Mouse (Mus musculus) embryonic facial prominence, embryonic 11.5 days (tissue): ENCODE data around the gene Lysmd2. TPM values are rescaled to one million over a fixed set of nuclear protein-coding genes. Genes with fewer than 3 reads are reported as not detected.
"Not testable (repeated sequence)": the region's sequence is repeated elsewhere in the genome, so short reads cannot be mapped to it uniquely, and the experiment has no call there.

Experiments
- ATAC-seq: fragments of 200-750 bp; cut with Nextera tagmentation; replicated peaks from 2 replicates; pipeline ENCODE4 v1.8.0; 2017; ENCODE audit warnings: low read depth; ENCODE audit not compliant: insufficient number of reproducible peaks, low FRiP score, low TSS enrichment
- DNase-seq: peaks from one replicate; pipeline ENCODE4 v3.0.0-alpha.2; 2015; ENCODE audit warnings: low spot score
- H3K27ac ChIP-seq: fragments of 300-500 bp; sonication (generic); replicated peaks from 2 replicates; pipeline ENCODE4 v1.5.1; 2014; ENCODE audit warnings: mild to moderate bottlenecking, low read depth, low read length, control low read depth
- H3K27me3 ChIP-seq: fragments of 300-500 bp; sonication (generic); 2 replicates; pipeline ENCODE4 v1.6.1; 2014; ENCODE audit warnings: mild to moderate bottlenecking, low read length, moderate library complexity, mixed read lengths; ENCODE audit not compliant: control insufficient read depth, insufficient read depth
- H3K36me3 ChIP-seq: fragments of 300-500 bp; sonication (generic); replicated peaks from 2 replicates; pipeline ENCODE4 v1.6.1; 2014; ENCODE audit warnings: low read depth, mild to moderate bottlenecking, low read length, moderate library complexity, mixed read lengths; ENCODE audit not compliant: control insufficient read depth, insufficient read depth
- H3K4me1 ChIP-seq: fragments of 300-500 bp; sonication (generic); 2 replicates; pipeline ENCODE4 v1.6.1; 2014; ENCODE audit warnings: low read length, mixed read lengths; ENCODE audit not compliant: control insufficient read depth, insufficient read depth
- H3K4me2 ChIP-seq: fragments of 300-500 bp; sonication (generic); 2 replicates; pipeline ENCODE4 v1.6.1; 2014; ENCODE audit warnings: low read depth, mild to moderate bottlenecking, control low read depth, low read length, moderate library complexity
- H3K4me3 ChIP-seq: fragments of 300-500 bp; sonication (generic); 2 replicates; pipeline ENCODE4 v1.5.1; 2014; ENCODE audit warnings: low read depth, low read length, control low read depth
- H3K9ac ChIP-seq: fragments of 300-500 bp; sonication (generic); replicated peaks from 2 replicates; pipeline ENCODE4 v1.6.1; 2014; ENCODE audit warnings: mild to moderate bottlenecking, control low read depth, low read length
- H3K9me3 ChIP-seq: fragments of 300-500 bp; sonication (generic); replicated peaks from 2 replicates; pipeline ENCODE4 v1.6.1; 2016; ENCODE audit warnings: mild to moderate bottlenecking, low read length, inconsistent platforms, mixed read lengths; ENCODE audit not compliant: control insufficient read depth
- WGBS: fragments of 180-500 bp; shearing (Covaris S2); extraction: QIAGEN DNeasy Blood & Tissue Kit; methylation state at CpG from one replicate; pipeline ENCODE4 v1.1.7; 2014; 5-methylcytosine and 5-hydroxymethylcytosine counted together
- polyA plus RNA-seq: library from polyadenylated mRNA; unstranded; fragments of >200 nt; fragmentation: Nextera tagmentation; extraction: Ambion mirVana; gene quantifications from 2 replicates; pipeline ENCODE4 v1.2.1, GENCODE M21; 2014

Gene Lysmd2
- polyA plus RNA-seq, 1 experiment from 2014 or later, result 21.7 TPM

DNA sequence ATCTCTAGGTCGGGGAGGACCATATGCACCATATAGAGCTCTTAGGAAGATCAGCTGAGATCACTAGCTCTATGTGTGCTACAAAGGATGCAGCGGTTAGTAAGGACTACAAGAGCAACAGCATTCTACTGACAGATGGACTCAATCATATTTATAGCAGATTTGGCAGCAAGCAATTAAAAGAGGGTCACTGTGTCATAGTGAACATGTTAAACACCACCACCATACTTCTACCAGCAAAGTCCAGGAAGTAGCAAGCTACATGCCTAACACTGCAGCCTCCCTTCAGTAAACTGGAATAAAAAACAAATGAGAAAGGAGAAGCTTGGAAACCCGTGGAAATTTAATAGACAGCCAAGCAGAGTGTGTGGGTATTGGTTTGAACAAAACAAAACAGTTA lies 9.0 kb upstream of the Lysmd2 start:
- H3K9ac ChIP-seq, result no peak overlapping the region
- ATAC-seq, result no peak
- WGBS, result 68% methylated on average over 3 of the region's 3 CpGs
- H3K4me2 ChIP-seq, result no peak overlapping the region
- no peaks in the 10 kb centered on the region for H3K9me3 ChIP-seq
- DNase-seq, result no peak
- no peaks in the 10 kb centered on the region for H3K27me3 ChIP-seq
- H3K4me3 ChIP-seq, result no peak overlapping the region
- no peaks in the 10 kb centered on the region for H3K4me1 ChIP-seq
- no peaks in the 10 kb centered on the region for H3K36me3 ChIP-seq
- no peak overlapping the region for H3K27ac ChIP-seq

DNA sequence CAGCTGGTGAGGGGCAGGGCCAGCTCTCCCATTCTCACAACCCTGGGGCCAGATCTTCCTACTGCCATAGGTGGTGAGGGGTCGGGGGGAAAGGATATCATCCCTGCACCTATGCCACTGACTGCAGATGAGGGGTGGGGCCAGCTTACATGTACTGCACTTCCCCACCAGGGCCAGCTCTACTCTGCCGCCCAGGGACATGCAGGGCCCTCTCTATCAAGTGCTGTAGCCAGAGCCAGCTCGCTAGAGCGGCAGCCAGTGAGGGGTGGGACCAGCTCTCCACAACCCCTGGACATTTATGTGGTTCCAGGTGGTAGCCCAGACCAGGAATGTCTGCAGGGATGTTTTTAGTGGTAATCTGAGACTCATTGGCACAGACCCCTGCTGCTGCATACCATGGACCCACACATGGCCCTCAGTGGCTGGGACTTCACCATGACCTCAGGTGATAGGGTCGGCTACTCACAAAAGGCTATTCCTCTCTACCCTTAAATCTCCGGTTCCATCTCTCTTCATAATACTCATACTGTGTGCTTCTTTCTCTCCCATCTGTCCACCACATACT lies 6.6 kb upstream of the Lysmd2 start:
- no peak for DNase-seq
- no peak overlapping the region for H3K4me3 ChIP-seq
- H3K9me3 ChIP-seq, result no peaks in the 10 kb centered on the region
- no peaks in the 10 kb centered on the region for H3K4me1 ChIP-seq
- no peaks in the 10 kb centered on the region for H3K27me3 ChIP-seq
- ATAC-seq, result peak; percentile 39; the same call in 1 of the 2 replicates
- no peak overlapping the region for H3K4me2 ChIP-seq
- 71% methylated on average over 6 of the region's 6 CpGs for WGBS
- no peak overlapping the region for H3K27ac ChIP-seq
- H3K9ac ChIP-seq, result no peak overlapping the region
- no peaks in the 10 kb centered on the region for H3K36me3 ChIP-seq

GRCm38 (mm10) chr9:75619761-75620160 lies 5.8 kb upstream of the Lysmd2 start:
- not testable (repeated sequence) for H3K9me3 ChIP-seq, H3K4me3 ChIP-seq, H3K27me3 ChIP-seq, H3K9ac ChIP-seq, DNase-seq, H3K4me2 ChIP-seq, H3K27ac ChIP-seq, ATAC-seq, H3K36me3 ChIP-seq, H3K4me1 ChIP-seq
- 89% methylated on average over 2 of the region's 2 CpGs for WGBS

DNA sequence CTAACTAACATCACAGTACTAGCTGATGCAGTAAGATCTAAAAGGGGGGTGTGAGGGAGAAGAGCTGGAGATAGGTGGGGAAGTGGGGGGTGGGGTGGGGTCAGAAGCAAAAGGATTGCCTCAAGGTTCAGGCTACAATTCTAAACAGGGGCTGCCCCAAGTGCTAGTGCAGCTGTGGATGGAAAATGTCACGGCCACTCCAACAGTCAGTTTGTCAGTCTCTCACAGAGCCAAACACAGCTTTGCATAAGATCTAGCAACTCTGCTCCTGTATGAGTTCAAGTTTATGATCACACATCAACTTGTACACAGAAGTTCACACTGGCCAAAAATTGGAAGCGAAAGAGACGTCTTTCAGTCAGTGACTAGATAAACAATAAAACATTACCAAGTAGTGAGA lies 4.1 kb upstream of the Lysmd2 start:
- Histone ChIP-seq H3K4me2 (no peak overlapping the region), H3K4me1 (no peaks in the 10 kb centered on the region; the same call in 1 of the 2 replicates), H3K9ac (no peak overlapping the region), H3K9me3 (no peaks in the 10 kb centered on the region), H3K27me3 (no peaks in the 10 kb centered on the region), H3K27ac (no peak overlapping the region), H3K4me3 (no peak overlapping the region), H3K36me3 (no peaks in the 10 kb centered on the region)
- 83% methylated on average over 3 of the region's 3 CpGs for WGBS
- DNase-seq (no peak), ATAC-seq (no peak)

DNA sequence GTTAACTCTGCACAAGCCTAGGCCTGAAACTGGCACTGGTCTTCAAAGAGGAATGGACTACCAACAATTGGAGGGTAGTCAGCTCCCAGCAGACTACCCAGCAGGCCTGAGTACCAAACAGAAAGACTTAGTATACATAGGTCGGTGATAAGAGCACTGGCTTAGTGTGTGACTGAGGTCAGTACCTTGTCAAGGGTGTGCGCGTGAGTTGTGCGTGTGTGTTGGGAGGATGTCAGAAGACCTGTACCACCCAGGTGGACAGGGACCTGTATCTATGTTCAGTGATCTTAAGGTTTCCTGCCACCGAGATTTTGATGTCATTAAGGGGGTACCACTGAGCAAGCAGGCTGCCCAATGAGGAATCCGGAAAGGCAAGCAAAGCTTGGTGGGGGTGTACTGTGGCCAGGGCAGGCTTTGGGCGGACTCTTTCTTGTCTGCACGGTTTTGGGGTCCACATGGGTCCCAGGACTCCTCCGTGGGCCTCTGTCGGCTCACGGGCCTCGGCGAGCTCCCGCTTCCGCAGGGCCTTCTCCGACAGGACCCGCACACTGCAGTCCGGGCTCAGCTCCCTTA lies 472 bp upstream of the Lysmd2 start:
- peak; percentile 29; the same call in 1 of the 2 replicates for ATAC-seq
- no peak for DNase-seq
- WGBS, result 13% methylated on average over 18 of the region's 18 CpGs
- Histone ChIP-seq H3K9me3 (no peaks in the 10 kb centered on the region), H3K36me3 (no peaks in the 10 kb centered on the region), H3K4me3 (peak overlapping the region; percentile 80), H3K4me1 (no peaks in the 10 kb centered on the region; the same call in 1 of the 2 replicates), H3K27ac (no peak overlapping the region; the same call in 1 of the 2 replicates), H3K9ac (peak overlapping the region; percentile 93), H3K27me3 (no peaks in the 10 kb centered on the region), H3K4me2 (peak overlapping the region; percentile 96)

GRCm38 (mm10) chr9:75626308-75626604 lies 715 bp downstream of the Lysmd2 start:
- ATAC-seq, result no peak
- no peak for DNase-seq
- H3K4me3 ChIP-seq, result peak overlapping the region; percentile 80
- no peaks in the 10 kb centered on the region for H3K36me3 ChIP-seq
- H3K9ac ChIP-seq, result peak overlapping the region; percentile 93
- H3K27me3 ChIP-seq, result no peaks in the 10 kb centered on the region
- H3K9me3 ChIP-seq, result no peaks in the 10 kb centered on the region
- H3K4me1 ChIP-seq, result no peaks in the 10 kb centered on the region; the same call in 1 of the 2 replicates
- under 1% methylated on average over 14 of the region's 14 CpGs for WGBS
- peak overlapping the region; percentile 96 for H3K4me2 ChIP-seq
- no peak overlapping the region for H3K27ac ChIP-seq

- no peaks in the 10 kb centered on the region for H3K36me3 ChIP-seq
- no peak overlapping the region for H3K4me2 ChIP-seq
- DNase-seq, result no peak
- H3K4me3 ChIP-seq, result no peak overlapping the region
- ATAC-seq, result no peak
- H3K4me1 ChIP-seq, result no peaks in the 10 kb centered on the region; the same call in 1 of the 2 replicates
- no peak overlapping the region for H3K27ac ChIP-seq
- no peaks in the 10 kb centered on the region for H3K9me3 ChIP-seq
- no peaks in the 10 kb centered on the region for H3K27me3 ChIP-seq
- WGBS, result 75% methylated on average over 8 of the region's 8 CpGs
- H3K9ac ChIP-seq, result no peak overlapping the region
Observed at GRCm38 (mm10) chr9:75630823-75631454, 5.4 kb downstream of the Lysmd2 start.

GRCm38 (mm10) chr9:75632111-75632510 lies 6.6 kb downstream of the Lysmd2 start:
- Histone ChIP-seq H3K9me3 (no peaks in the 10 kb centered on the region), H3K36me3 (no peaks in the 10 kb centered on the region), H3K4me3 (no peak overlapping the region), H3K4me1 (no peaks in the 10 kb centered on the region; the same call in 1 of the 2 replicates), H3K27ac (no peak overlapping the region), H3K27me3 (no peaks in the 10 kb centered on the region), H3K9ac (no peak overlapping the region), H3K4me2 (no peak overlapping the region)
- 33% methylated on average over 10 of the region's 10 CpGs for WGBS
- peak; percentile 34 for DNase-seq
- ATAC-seq, result peak; percentile 71; the same call in 1 of the 2 replicates
